Mouse (Mus musculus) erythroid progenitor cell, adult 5-6 weeks (primary cell): ENCODE data around the gene Arv1. TPM values are rescaled to one million over a fixed set of nuclear protein-coding genes. Genes with fewer than 3 reads are reported as not detected.

Source experiments
- ATAC-seq: replicated peaks from 2 replicates; pipeline ENCODE4 v1.8.0; 2016; ENCODE audit warnings: moderate number of reproducible peaks, mild to moderate bottlenecking, moderate TSS enrichment, inconsistent platforms; ENCODE audit not compliant: poor library complexity, low FRiP score, severe bottlenecking
- total RNA-seq, 2 experiments: library from RNA; stranded (forward) in 1 of 2; stranded (reverse) in 1 of 2; fragments of 150-400 nt in 1 of 2; fragments of 186-747, 209-891 nt in 1 of 2; gene quantifications; 2 replicates each; pipeline versions ENCODE4 v1.2.3 to v1.2.4; 2015 to 2017; ENCODE audit warnings: low replicate concordance in 2 of 2

Arv1 gene
- total RNA-seq, 2 experiments from 2014 or later: 1.7 TPM; not detected in 1

GRCm38 (mm10) chr8:124783228-124783627 lies 61.3 kb downstream of the Arv1 start:
- ATAC-seq: no peak

Other genes starting within 250 kb of the Arv1 start
- 6.7 and 9.4 TPM in 2 replicates for gene Cog2, start 201.4 kb upstream of the Arv1 start, total RNA-seq (2015; ENCODE audit: low replicate concordance)
- 14.5 and 18.4 TPM in 2 replicates for gene Cog2, start 201.4 kb upstream of the Arv1 start, total RNA-seq (2017; ENCODE audit: low replicate concordance)
- 1.1 and 2.5 TPM in 2 replicates for gene Agt, start 152.4 kb upstream of the Arv1 start, total RNA-seq (2015; ENCODE audit: low replicate concordance)
- gene Agt, start 152.4 kb upstream of the Arv1 start, total RNA-seq (2017; ENCODE audit: low replicate concordance): not detected in 2 replicates
- not detected in 2 replicates for gene Capn9, start 146.0 kb upstream of the Arv1 start, total RNA-seq (2015; ENCODE audit: low replicate concordance)
- gene Capn9, start 146.0 kb upstream of the Arv1 start, total RNA-seq (2017; ENCODE audit: low replicate concordance): not detected in 2 replicates
- 38.6 and 42.8 TPM in 2 replicates for gene 2310022B05Rik, start 58.8 kb upstream of the Arv1 start, total RNA-seq (2015; ENCODE audit: low replicate concordance)
- 12.5 and 17.8 TPM in 2 replicates for gene 2310022B05Rik, start 58.8 kb upstream of the Arv1 start, total RNA-seq (2017; ENCODE audit: low replicate concordance)
- gene Ttc13, start 156 bp upstream of the Arv1 start, total RNA-seq (2015; ENCODE audit: low replicate concordance): 26.3 and 34.8 TPM in 2 replicates
- 25.9 and 26.0 TPM in 2 replicates for gene Ttc13, start 156 bp upstream of the Arv1 start, total RNA-seq (2017; ENCODE audit: low replicate concordance)
- gene Fam89a, start 29.7 kb downstream of the Arv1 start, total RNA-seq (2015; ENCODE audit: low replicate concordance): not detected in 2 replicates
- not detected in 2 replicates for gene Fam89a, start 29.7 kb downstream of the Arv1 start, total RNA-seq (2017; ENCODE audit: low replicate concordance)
- gene Trim67, start 71.0 kb downstream of the Arv1 start, total RNA-seq (2015; ENCODE audit: low replicate concordance): not detected in 2 replicates
- not detected in 2 replicates for gene Trim67, start 71.0 kb downstream of the Arv1 start, total RNA-seq (2017; ENCODE audit: low replicate concordance)
- 35.2 and 40.4 TPM in 2 replicates for gene Gnpat, start 140.9 kb downstream of the Arv1 start, total RNA-seq (2015; ENCODE audit: low replicate concordance)
- gene Gnpat, start 140.9 kb downstream of the Arv1 start, total RNA-seq (2017; ENCODE audit: low replicate concordance): 22.5 and 31.8 TPM in 2 replicates
- gene 2810004N23Rik, start 141.0 kb downstream of the Arv1 start, total RNA-seq (2015; ENCODE audit: low replicate concordance): 4.0 and 5.4 TPM in 2 replicates
- gene 2810004N23Rik, start 141.0 kb downstream of the Arv1 start, total RNA-seq (2017; ENCODE audit: low replicate concordance): 5.7 and 7.4 TPM in 2 replicates
- gene Exoc8, start 175.6 kb downstream of the Arv1 start, total RNA-seq (2015; ENCODE audit: low replicate concordance): 1.8 and 7.1 TPM in 2 replicates
- 7.9 and 11.4 TPM in 2 replicates for gene Exoc8, start 175.6 kb downstream of the Arv1 start, total RNA-seq (2017; ENCODE audit: low replicate concordance)
- 15.9 and 17.7 TPM in 2 replicates for gene Sprtn, start 175.7 kb downstream of the Arv1 start, total RNA-seq (2015; ENCODE audit: low replicate concordance)
- 16.6 and 20.2 TPM in 2 replicates for gene Sprtn, start 175.7 kb downstream of the Arv1 start, total RNA-seq (2017; ENCODE audit: low replicate concordance)
- gene Egln1, start 227.2 kb downstream of the Arv1 start, total RNA-seq (2015; ENCODE audit: low replicate concordance): 2.5 and 5.4 TPM in 2 replicates
- 2.2 and 2.9 TPM in 2 replicates for gene Egln1, start 227.2 kb downstream of the Arv1 start, total RNA-seq (2017; ENCODE audit: low replicate concordance)